Comparison of ENCODE assay signal across 12 mouse cellular contexts in genomic region chr11:7504651-7505321, GRCm38 (mm10).
DNase-seq lines count a peak whose midpoint lies in the region; ATAC-seq and TF ChIP-seq lines count a peak whose summit lies in the region.
"Had no signal": no experiment of that assay in that cellular context is flagged by ENCODE, and none has a peak within 500 bp of the region (broad histone marks: within the 10 kb centered on the region; RNA-seq: fewer than 3 reads in every experiment).

No protein-coding gene starts in this region.

- H3K9me3 ChIP-seq in stomach, embryonic 14.5 days (ENCODE audit: control insufficient read depth, low read depth, low read length), result no peaks in the 10 kb centered on the region
- H3K9me3 ChIP-seq in stomach, postnatal 0 days (ENCODE audit: control insufficient read depth, low read length), result no peaks in the 10 kb centered on the region
- H3K9me3 ChIP-seq: embryonic facial prominence, embryonic 12.5 days; heart, embryonic 13.5 days had no signal

- H3K27ac ChIP-seq in stomach, embryonic 14.5 days (ENCODE audit: low read length), result no peak overlapping the region
- H3K27ac ChIP-seq in stomach, postnatal 0 days (replicated peaks), result no peak overlapping the region
- H3K27ac ChIP-seq: embryonic facial prominence, embryonic 12.5 days; heart, embryonic 13.5 days had no signal

- ATAC-seq in stomach, embryonic 14.5 days (ENCODE audit: insufficient number of reproducible peaks, insufficient read depth, low FRiP score, low read depth), result peak; percentile 53; the same call in 1 of the 2 replicates
- no peak for ATAC-seq in stomach, postnatal 0 days (ENCODE audit: low FRiP score, low TSS enrichment)

- H3K9ac ChIP-seq in stomach, embryonic 14.5 days (replicated peaks; ENCODE audit: low read depth, low read length), result no peak overlapping the region
- no peak overlapping the region for H3K9ac ChIP-seq in stomach, postnatal 0 days (ENCODE audit: low read length)
- H3K9ac ChIP-seq: embryonic facial prominence, embryonic 12.5 days; heart, embryonic 13.5 days had no signal

- no peak overlapping the region for H3K4me2 ChIP-seq in stomach, embryonic 14.5 days (replicated peaks; ENCODE audit: low read depth, low read length)
- H3K4me2 ChIP-seq in stomach, postnatal 0 days (replicated peaks; ENCODE audit: low read depth), result no peak overlapping the region
- H3K4me2 ChIP-seq: embryonic facial prominence, embryonic 12.5 days; heart, embryonic 13.5 days had no signal

- TF ChIP-seq CTCF in stomach, postnatal 0 days (IDR thresholded peaks at IDR 0.05; ENCODE audit: low read depth), result no peak

- intact Hi-C loops in left cerebral cortex, postnatal 25 days (cut with DNase I), result no loop called here

- no peaks in the 10 kb centered on the region for H3K27me3 ChIP-seq in stomach, embryonic 14.5 days (ENCODE audit: control insufficient read depth, insufficient read depth, low read length)
- H3K27me3 ChIP-seq in stomach, postnatal 0 days (ENCODE audit: control insufficient read depth, insufficient read depth, low read length), result no peaks in the 10 kb centered on the region
- H3K27me3 ChIP-seq: embryonic facial prominence, embryonic 12.5 days; heart, embryonic 13.5 days; megakaryocyte, embryonic 14.5 days had no signal

- no peak overlapping the region for H3K4me3 ChIP-seq in stomach, embryonic 14.5 days (ENCODE audit: low read depth, low read length)
- H3K4me3 ChIP-seq in stomach, postnatal 0 days (ENCODE audit: low read depth, low read length), result no peak overlapping the region
- H3K4me3 ChIP-seq: embryonic facial prominence, embryonic 12.5 days; heart, embryonic 13.5 days; megakaryocyte, embryonic 14.5 days had no signal

- no peaks in the 10 kb centered on the region for H3K36me3 ChIP-seq in stomach, embryonic 14.5 days (ENCODE audit: control insufficient read depth, insufficient read depth, low read length)
- H3K36me3 ChIP-seq in stomach, postnatal 0 days (ENCODE audit: control insufficient read depth, insufficient read depth, low read length), result no peaks in the 10 kb centered on the region
- H3K36me3 ChIP-seq: embryonic facial prominence, embryonic 12.5 days; heart, embryonic 13.5 days had no signal

- no peaks in the 10 kb centered on the region for H3K4me1 ChIP-seq in stomach, embryonic 14.5 days (ENCODE audit: control insufficient read depth, insufficient read depth, low read length)
- no peaks in the 10 kb centered on the region for H3K4me1 ChIP-seq in stomach, postnatal 0 days (replicated peaks; ENCODE audit: control insufficient read depth, insufficient read depth)
- H3K4me1 ChIP-seq: heart, embryonic 13.5 days; megakaryocyte, embryonic 14.5 days had no signal

- 81% methylated on average over 10 of the region's 10 CpGs for WGBS in stomach, embryonic 14.5 days
- 82% methylated on average over 10 of the region's 10 CpGs for WGBS in stomach, postnatal 0 days

- TF ChIP-seq EP300 in stomach, postnatal 0 days (optimal IDR thresholded peaks at IDR 0.05), result no peak

- peak; percentile 13 for DNase-seq in gastrocnemius, postnatal 10 days
- no peak for DNase-seq in gastrocnemius, postnatal 4 days (ENCODE audit: low spot score in 2 of 2)
- no peak for DNase-seq in stomach, postnatal 0 days (ENCODE audit: low spot score)
- DNase-seq in heart, postnatal 4 days, result peak; percentile 16
- no peak for DNase-seq in left cerebral cortex, postnatal 25 days (ENCODE audit: low spot score in 2 of 2)
- no peak for DNase-seq in urinary bladder, postnatal 10 days (ENCODE audit: low spot score)
- DNase-seq in T-cell, adult 2 months (ENCODE audit: low spot score), result no peak
- DNase-seq: thymus, adult 18-20 months had no signal

Comparison
In these comparisons a context has a peak if more than half of its experiments do, and no peak if none do; other contexts are left out.
1. DNase-seq: peak in gastrocnemius, postnatal 10 days (single experiment) and heart, postnatal 4 days (single experiment); none in gastrocnemius, postnatal 4 days (0 of 2), stomach, postnatal 0 days (single experiment), left cerebral cortex, postnatal 25 days (0 of 2), urinary bladder, postnatal 10 days (single experiment) and T-cell, adult 2 months (single experiment).